Mouse (Mus musculus) bone marrow macrophage, adult 2 months (primary cell): Measurements from ENCODE around the gene Sf3b3. TPM values are rescaled to one million over a fixed set of nuclear protein-coding genes. Genes with fewer than 3 reads are reported as not detected.

Experiments
- H3K27ac ChIP-seq: 2 replicates; pipeline ENCODE4 v1.5.1; 2012; ENCODE audit warnings: low read depth, low read length; ENCODE audit not compliant: insufficient read depth
- H3K4me1 ChIP-seq: 2 replicates; pipeline ENCODE4 v1.6.1; 2012; ENCODE audit warnings: low read length; ENCODE audit not compliant: control insufficient read depth, insufficient read depth
- H3K4me3 ChIP-seq: 2 replicates; pipeline ENCODE4 v1.5.1; 2012; ENCODE audit warnings: mild to moderate bottlenecking, low read length, moderate library complexity; ENCODE audit not compliant: insufficient read depth
- CTCF ChIP-seq: IDR thresholded peaks from 2 replicates; pipeline ENCODE4 v1.5.1; 2012; ENCODE audit warnings: low read depth, mild to moderate bottlenecking, low read length, moderate library complexity
- POLR2A ChIP-seq: IDR thresholded peaks from 2 replicates; pipeline ENCODE4 v1.6.1; 2012; ENCODE audit warnings: mild to moderate bottlenecking, low read depth, low read length, borderline replicate concordance
- polyA plus RNA-seq: library from polyadenylated mRNA; stranded (reverse); fragments of >200 nt; gene quantifications from 2 replicates; pipeline ENCODE4 v1.2.4, GENCODE M21; 2012; ENCODE audit not compliant: missing spikeins, insufficient read depth, insufficient read length

Sf3b3 gene
- polyA plus RNA-seq, 1 experiment, result 32.3 TPM

DNA sequence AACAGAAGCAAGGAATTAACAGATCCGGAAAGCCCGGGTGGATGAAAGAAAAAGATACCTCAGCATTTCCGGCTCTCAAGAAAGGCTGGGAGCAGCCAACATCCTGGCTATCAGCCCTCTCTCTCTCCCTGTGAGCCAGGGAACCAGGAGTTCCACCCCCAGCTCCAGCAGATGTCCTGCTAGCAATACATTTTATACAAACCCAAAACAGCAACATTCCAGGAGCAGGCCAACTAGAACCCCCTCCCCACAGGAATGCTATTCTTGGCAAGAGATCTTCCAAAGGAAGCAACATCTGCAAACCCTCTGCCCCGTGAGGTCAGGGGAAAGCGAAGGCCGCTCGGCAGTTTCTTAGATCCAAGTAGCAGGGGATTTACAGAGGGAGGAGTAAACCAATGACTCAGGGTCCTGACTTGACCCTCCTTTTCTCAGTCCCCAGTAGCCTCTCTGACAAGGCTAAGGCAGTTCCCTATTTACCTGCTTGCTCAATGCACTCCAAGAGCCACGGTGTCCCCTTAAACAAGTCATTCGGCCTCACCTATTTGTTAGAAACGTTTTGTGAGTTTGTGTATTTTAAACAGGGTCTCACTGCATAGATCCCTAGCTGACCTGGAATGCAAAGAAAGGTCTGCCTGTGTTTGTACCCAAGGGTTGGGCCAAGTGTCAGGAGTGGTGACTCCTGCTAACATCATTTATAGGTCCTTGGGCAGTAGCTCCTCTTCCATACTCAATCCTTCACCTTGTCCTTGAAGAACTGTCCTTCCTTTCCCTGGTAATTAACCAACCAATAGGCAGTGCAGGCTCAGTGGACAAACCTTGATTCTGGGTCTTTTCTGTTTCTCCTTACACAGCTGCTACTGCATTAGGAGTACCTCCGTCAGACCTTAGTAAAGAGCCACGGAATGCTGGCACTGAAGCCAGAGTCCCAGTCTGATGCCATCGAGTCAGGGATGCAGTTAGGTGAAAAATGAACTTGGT is 37.8 kb downstream of the Sf3b3 start:
- TF ChIP-seq CTCF (no peak), POLR2A (no peak)
- Histone ChIP-seq H3K4me1 (peaks cover 40% of the 10 kb centered on the region), H3K27ac (no peak overlapping the region), H3K4me3 (no peak overlapping the region)

DNA sequence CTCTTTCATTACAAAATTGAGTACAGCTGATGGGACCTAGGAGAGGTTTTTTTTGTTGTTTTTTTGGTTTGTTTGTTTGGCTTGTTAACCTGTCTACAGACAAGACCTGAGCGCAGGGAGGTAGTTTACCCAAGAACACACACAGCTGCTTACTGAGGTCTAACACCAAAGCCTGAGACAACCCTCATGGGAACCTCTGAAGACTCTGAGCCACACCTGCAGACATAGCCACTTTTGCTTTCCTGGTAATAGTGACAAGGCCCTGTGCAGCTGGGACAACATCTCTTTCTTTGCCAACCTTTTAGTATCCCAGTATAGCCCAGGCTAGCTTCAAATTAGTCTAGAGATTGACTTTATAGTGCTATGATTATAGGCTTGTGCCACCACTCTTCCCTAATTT is 40.4 kb downstream of the Sf3b3 start:
- Histone ChIP-seq H3K27ac (no peak overlapping the region), H3K4me1 (peaks cover 24% of the 10 kb centered on the region), H3K4me3 (no peak overlapping the region)
- TF ChIP-seq POLR2A (no peak), CTCF (no peak)

DNA sequence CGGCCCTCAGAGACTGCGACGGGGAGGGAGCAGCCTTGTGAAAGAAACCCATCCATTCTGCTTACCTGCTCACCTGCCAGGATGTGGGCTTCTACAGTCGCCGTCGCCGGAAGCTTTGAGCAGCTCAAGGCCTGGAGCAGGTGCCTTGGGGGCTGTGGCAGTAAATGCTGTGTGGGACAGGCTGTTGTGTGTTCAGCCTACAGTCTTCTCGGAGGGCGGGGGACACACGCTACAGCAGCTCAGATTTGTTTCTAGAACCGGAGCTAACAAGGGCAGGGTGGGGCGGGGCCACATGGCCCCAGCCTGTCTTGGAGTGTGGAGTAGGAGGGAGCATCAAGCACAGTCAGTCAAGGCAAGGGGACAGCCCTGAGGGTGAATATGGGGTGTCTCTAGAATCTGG is 40.9 kb downstream of the Sf3b3 start, which contains the start of gene Il34:
TSS of gene Il34 (minus strand) at position 256 of the 400 bp plus-strand sequence.
- no peak within 1 kb of the TSS for H3K4me3 ChIP-seq

DNA sequence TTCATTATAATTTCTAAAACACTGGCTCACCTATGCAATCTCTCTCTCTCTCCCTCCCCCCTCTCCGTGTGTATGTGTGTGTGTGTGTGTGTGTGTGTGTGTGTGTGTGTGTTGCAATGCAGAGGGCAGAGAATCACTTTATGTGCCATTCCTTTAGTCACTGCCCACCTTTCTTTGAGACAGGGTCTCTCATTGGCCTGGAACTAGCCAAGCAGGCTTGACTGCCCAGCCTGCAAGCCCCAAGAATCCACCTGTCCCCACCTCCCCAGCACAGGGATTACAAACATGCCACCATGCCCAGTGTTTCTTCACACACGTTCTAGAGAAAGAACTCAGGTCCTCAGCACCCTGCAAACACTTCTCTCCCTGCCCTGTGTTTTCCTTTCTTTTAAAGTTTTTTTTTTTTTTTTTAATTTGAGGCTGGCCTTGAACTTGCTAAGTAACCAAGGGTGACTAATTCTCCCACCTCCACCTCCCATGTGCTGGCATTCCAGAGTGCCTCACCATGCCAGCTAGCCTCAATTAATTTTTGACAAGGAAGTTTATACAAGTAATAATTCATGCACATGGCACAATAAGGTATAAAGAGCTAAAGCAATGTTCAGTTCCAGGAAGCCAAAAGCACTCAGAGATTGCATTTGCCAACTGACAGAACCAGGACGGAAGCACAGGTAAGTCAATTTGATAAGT is 41.6 kb downstream of the Sf3b3 start:
- Histone ChIP-seq H3K4me1 (peaks cover 16% of the 10 kb centered on the region), H3K27ac (no peak overlapping the region), H3K4me3 (no peak overlapping the region)
- TF ChIP-seq POLR2A, result no peak
- no peak for TF ChIP-seq CTCF

More for the DNA sequence above, 40.9 kb downstream of the Sf3b3 start, which contains the start of gene Il34:
- Histone ChIP-seq H3K4me1 (peaks cover 22% of the 10 kb centered on the region), H3K27ac (no peak within 1 kb of the TSS)
- TF ChIP-seq POLR2A, result no peak
- TF ChIP-seq CTCF, result no peak

DNA sequence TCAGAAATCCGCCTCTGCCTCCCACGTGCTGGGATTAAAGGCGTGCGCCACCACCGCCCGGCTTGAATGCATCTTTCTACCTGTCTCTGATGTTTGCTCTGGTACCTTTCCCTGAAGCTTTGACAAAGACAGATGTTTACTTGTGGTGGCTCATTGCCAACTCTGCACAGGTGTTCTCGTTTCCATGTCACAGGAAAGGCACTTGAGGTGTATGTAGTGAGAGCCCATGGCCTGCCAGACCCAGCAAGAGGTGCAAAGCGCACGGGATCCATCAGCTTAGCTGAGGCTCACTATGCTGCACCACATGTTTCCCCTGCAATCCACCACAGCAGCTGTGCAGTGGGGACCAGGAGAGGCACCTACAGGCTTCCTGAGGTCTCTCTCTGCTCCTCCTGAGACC is 42.7 kb downstream of the Sf3b3 start:
- H3K4me3 ChIP-seq, result no peak overlapping the region
- TF ChIP-seq CTCF (no peak), POLR2A (no peak)
- H3K4me1 ChIP-seq, result peaks cover 5% of the 10 kb centered on the region
- H3K27ac ChIP-seq, result no peak overlapping the region

DNA sequence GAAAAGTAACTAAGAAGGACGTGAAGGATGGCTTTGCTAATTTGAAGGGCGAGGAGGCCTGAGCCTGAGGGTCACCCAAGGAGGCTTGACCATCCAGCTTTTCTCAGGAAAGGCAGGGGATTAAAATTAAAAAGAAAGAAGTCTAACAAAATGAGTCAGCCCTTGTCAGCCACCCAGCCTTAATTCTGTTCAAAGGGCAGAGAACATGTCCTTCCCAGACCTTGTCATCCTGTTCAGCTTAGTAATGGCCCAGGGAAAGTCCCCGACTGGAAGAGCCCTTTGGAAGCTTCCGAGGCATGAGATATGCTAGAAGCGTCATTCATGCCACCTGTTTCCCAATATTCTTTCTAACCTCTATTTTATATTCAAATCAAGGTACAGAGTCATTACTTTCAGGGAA is 43.6 kb downstream of the Sf3b3 start:
- TF ChIP-seq CTCF (no peak), POLR2A (no peak)
- H3K27ac ChIP-seq, result no peak overlapping the region
- no peak overlapping the region for H3K4me3 ChIP-seq
- no peaks in the 10 kb centered on the region for H3K4me1 ChIP-seq

DNA sequence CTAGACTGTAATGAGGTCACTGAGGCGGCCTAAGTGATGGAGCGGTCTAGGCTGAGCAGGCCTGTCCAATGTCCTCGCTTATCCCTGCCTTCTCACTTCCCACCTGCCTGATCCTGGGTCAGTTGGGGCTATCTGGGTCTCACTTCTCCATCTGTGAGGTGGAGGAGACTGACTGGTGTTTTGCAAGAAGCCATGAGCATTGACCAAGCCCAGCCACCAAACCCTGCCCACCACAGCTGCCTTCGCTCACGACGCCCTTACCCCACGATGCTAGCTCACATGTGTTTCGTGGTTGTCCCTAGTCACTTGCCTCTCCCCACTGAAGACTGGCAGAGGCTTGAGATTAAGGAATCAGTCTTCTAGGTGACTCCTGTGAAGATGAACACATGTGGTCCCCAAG is 49.5 kb downstream of the Sf3b3 start:
- no peak for TF ChIP-seq CTCF
- no peak for TF ChIP-seq POLR2A
- Histone ChIP-seq H3K4me3 (no peak overlapping the region), H3K4me1 (no peaks in the 10 kb centered on the region), H3K27ac (no peak overlapping the region)

DNA sequence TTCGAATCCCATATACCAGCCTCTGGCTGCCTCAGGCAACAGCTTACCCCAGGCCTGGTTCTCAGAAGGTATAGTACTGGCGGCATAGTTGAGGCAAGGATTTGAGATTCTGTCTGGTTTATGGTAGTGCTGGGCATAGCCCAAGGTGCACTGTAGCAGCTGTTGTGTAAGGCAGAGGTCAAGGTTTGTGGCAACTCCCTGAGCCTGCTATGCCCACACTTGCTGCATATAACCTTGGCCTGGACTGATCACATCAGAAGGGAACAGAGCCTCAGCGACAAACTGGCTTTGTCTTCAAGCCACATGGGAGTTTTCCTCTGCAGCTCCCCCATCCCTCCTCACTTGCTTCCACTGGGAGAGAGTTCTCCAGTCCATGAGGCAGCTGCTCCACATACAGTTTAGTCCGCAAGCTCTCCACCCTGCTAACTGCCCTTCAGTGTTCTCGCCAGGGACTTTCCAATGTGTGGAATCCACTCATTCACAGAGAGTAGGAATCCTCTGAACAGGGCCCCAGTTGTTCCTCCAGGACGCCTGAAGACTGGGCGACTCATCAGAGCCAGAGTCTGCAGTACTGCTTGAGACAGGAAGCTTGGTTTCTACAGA is 52.1 kb downstream of the Sf3b3 start:
- Histone ChIP-seq H3K4me3 (no peak overlapping the region), H3K4me1 (no peaks in the 10 kb centered on the region), H3K27ac (no peak overlapping the region)
- no peak for TF ChIP-seq POLR2A

DNA sequence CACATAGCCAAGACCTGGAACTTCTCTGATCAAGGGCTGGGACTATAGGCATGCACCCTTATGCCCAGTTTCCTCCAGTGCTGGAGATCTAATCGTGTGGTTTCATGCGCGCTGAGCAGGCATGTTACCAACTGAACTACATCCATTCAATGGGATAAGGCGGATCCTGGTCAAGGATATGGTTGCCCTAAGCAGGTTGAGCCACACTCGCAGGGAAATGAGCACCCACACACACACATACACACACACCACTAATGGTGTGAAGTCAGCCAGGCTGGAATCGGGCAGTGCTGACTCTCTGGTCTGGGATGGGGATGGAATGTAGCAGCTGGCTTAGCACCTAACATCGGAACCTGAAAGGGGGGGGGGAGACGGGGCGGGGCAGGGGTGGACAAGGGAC is 52.7 kb downstream of the Sf3b3 start:
- H3K4me3 ChIP-seq, result no peak overlapping the region
- no peak for TF ChIP-seq POLR2A
- TF ChIP-seq CTCF, result no peak
- no peak overlapping the region for H3K27ac ChIP-seq
- no peaks in the 10 kb centered on the region for H3K4me1 ChIP-seq

DNA sequence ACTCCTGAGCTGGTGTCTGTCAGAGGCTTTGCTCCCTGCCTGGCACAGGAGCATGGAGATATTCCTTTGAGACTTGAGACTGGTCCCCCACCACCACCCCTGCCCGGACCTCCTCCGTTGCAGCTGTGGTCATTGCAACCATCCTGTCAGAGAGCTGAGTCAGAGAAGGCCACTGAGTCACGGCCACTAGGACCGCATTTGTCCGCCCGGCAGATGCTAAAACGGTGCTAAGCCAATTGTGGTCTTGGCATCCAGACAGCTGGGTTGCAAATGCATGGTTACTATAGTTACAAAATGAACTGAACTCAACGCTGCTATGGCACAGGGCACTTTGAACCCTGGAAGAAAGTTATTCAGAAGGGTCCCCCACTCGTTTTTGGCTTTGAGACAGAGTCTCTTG is 53.1 kb downstream of the Sf3b3 start:
- Histone ChIP-seq H3K4me3 (no peak overlapping the region), H3K27ac (no peak overlapping the region), H3K4me1 (no peaks in the 10 kb centered on the region)
- TF ChIP-seq CTCF, result no peak
- TF ChIP-seq POLR2A, result no peak
